Mouse (Mus musculus) spleen, adult 2 months (tissue): ENCODE measurements around the gene Mrpl50.
"Not testable (repeated sequence)": the region's sequence is repeated elsewhere in the genome, so short reads cannot be mapped to it uniquely, and the experiment has no call there.

ENCODE experiments used
- CTCF ChIP-seq: fragments of 200-500 bp; IDR thresholded peaks from 2 replicates; pipeline ENCODE4 v1.5.1; 2011; ENCODE audit warnings: mild to moderate bottlenecking, inconsistent platforms; ENCODE audit not compliant: insufficient read depth, insufficient read length, insufficient replicate concordance; ENCODE audit errors: extremely low read depth
- POLR2A ChIP-seq: fragments of 200-500 bp; IDR thresholded peaks from 2 replicates; pipeline ENCODE4 v1.6.1; 2011; ENCODE audit warnings: low read depth, low read length, inconsistent platforms

DNA sequence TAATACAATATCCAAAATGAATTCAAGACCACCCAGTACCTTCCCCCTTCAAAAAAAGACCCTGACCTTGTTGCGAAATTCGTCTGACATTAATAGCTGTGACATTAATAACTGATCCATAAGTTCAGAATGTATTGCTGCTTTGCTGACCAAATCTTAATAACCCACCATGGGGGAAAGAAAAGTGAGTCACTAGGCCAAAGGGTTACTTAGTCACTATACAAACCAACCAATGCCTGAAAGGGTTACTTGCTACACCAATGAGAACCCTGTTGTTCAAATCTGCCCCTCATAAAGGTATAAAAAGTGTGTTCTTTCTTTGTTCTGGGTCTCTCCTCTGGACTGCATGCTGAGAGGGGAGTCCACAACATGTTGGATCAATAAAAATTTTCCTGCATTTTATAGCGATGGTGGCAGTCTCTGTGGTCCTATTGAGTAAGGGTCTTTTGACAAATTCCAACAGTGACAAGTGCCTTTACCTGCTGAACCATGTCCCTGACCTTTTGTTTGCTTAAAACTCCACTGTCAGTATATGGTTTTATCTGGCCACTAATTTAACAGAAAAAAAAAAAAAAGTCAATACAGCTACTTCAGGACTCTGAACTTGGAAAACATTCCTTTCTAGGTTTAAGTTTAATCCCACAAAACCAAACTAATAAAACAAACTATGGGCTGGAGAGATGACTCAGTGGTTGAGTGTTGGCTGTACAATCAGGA, 34.8 kb downstream of the Mrpl50 start:
- not testable (repeated sequence) for TF ChIP-seq POLR2A, CTCF
